Mouse (Mus musculus): ENCODE results near the gene Itpripl1. TPM values are rescaled to one million over a fixed set of nuclear protein-coding genes. Genes with fewer than 3 reads are reported as not detected.
"Not testable (repeated sequence)": the region's sequence is repeated elsewhere in the genome, so short reads cannot be mapped to it uniquely, and the experiment has no call there.

The Itpripl1 gene
- polyA plus RNA-seq, 1 experiment from 2014 or later = 11.0 TPM

DNA sequence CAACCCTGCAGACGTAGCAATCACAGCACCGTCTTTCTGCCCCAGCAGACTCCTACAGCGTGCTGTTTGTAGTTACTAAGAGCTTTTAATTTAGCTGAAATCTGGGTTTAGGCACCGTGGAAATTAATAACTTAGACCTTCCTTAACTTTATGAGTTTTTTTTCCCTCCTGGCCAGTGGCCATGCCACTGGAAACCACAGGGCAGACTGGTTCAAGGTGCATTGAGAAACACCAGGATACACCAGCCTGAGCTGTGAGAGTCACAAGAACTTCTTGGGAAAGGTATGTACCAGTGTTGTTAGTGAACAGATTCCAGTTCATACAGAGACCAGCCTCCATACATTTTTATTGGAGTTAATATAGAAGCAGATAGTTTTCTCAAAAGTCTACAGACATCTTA is 4.8 kb downstream of the Itpripl1 start:
- no peak for ATAC-seq (ENCODE audit: low FRiP score, low read depth)
- Histone ChIP-seq H3K36me3 (no peaks in the 10 kb centered on the region; the same call in 1 of the 2 replicates), H3K9ac (no peak overlapping the region), H3K4me3 (no peak overlapping the region), H3K9me3 (no peaks in the 10 kb centered on the region), H3K27ac (replicated peaks) (no peak overlapping the region), H3K27me3 (no peaks in the 10 kb centered on the region), H3K4me1 (replicated peaks) (peaks cover 20% of the 10 kb centered on the region), H3K4me2 (no peak overlapping the region)
- WGBS = 90% methylated on average over 4 of the region's 4 CpGs

DNA sequence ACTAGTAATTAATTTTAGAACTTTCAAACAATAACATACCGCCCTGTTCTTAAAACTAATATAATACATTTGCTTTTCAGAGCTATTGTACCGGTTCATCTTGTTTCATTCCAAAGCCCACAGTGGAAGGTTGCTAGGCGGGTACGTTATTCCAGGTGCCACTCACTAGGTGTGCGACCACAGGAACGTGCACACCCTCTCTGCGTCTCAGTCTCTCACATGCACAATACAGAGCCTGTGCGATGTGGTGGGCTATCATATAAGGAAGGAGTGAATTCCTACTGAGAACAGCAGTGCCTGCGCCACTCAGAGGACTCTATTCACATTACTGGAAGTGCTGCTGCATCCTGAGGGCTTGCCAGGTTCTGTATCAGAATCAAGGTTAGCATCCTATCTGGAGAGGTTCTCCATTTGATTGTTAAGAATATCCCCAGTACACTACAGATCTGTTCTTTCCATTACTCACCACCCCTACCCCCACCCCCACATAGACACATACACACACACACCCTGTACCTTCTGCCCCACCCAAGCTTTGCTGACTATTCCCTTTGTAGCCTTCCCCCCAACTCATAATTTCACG is 5.3 kb downstream of the Itpripl1 start:
- H3K4me3 ChIP-seq = no peak overlapping the region
- no peaks in the 10 kb centered on the region for H3K27me3 ChIP-seq
- H3K4me2 ChIP-seq = no peak overlapping the region
- H3K9ac ChIP-seq = no peak overlapping the region
- no peaks in the 10 kb centered on the region; the same call in 1 of the 2 replicates for H3K36me3 ChIP-seq
- 84% methylated on average over 10 of the region's 10 CpGs for WGBS
- ATAC-seq (ENCODE audit: low FRiP score, low read depth) = no peak
- peaks cover 22% of the 10 kb centered on the region for H3K4me1 ChIP-seq (replicated peaks)
- no peak overlapping the region; the same call in 1 of the 2 replicates for H3K27ac ChIP-seq (replicated peaks)
- H3K9me3 ChIP-seq = no peaks in the 10 kb centered on the region

DNA sequence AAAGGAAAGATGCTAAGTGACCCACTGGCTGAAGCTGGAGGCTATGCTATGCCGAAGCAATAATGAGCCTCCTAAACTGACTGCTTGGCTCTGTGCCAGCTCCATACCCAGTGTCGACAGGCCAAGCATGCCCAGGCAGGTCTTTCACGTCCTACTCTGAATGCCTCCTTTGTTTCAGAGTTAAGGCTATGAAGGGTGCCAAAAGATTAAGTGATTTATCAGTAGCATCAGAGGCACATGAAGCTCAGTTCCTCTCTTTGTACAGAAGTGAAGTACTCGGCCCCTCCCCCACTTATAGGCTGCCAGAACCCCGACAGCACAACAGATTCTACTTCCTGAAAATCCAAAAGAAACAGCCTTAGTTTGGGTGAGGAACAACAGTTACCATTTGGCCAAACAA is 6.3 kb downstream of the Itpripl1 start:
- peak; percentile 37; the same call in 1 of the 2 replicates for ATAC-seq (ENCODE audit: low FRiP score, low read depth)
- Histone ChIP-seq H3K4me1 (replicated peaks) (peaks cover 20% of the 10 kb centered on the region), H3K4me3 (no peak overlapping the region), H3K9me3 (no peaks in the 10 kb centered on the region), H3K27me3 (no peaks in the 10 kb centered on the region), H3K4me2 (no peak overlapping the region), H3K27ac (replicated peaks) (peak overlapping the region; percentile 35; the same call in 1 of the 2 replicates), H3K36me3 (no peaks in the 10 kb centered on the region; the same call in 1 of the 2 replicates), H3K9ac (no peak overlapping the region)
- WGBS = 15% methylated on average over 5 of the region's 5 CpGs

DNA sequence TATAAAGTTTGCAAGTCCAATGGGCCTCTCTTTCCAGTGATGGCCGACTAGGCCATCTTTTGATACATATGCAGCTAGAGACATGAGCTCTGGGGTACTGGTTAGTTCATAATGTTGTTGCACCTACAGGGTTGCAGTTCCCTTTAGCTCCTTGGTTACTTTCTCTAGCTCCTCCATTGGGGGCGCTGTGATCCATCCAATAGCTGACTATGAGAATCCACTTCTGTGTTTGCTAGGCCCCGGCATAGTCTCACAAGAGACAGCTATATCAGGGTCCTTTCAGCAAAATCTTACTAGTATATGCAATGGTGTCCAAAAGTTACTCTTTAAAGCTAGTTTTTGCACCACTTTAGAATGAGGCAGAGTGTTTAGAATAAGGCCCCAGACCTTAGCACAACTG is 8.0 kb downstream of the Itpripl1 start:
- H3K27me3 ChIP-seq; H3K27ac ChIP-seq (replicated peaks); H3K9ac ChIP-seq; H3K36me3 ChIP-seq; H3K4me2 ChIP-seq; ATAC-seq (ENCODE audit: low FRiP score, low read depth); H3K4me3 ChIP-seq; H3K9me3 ChIP-seq: not testable (repeated sequence)
- 37% methylated on average over 3 of the region's 3 CpGs for WGBS
- H3K4me1 ChIP-seq (replicated peaks) = peaks cover 21% of the 10 kb centered on the region

DNA sequence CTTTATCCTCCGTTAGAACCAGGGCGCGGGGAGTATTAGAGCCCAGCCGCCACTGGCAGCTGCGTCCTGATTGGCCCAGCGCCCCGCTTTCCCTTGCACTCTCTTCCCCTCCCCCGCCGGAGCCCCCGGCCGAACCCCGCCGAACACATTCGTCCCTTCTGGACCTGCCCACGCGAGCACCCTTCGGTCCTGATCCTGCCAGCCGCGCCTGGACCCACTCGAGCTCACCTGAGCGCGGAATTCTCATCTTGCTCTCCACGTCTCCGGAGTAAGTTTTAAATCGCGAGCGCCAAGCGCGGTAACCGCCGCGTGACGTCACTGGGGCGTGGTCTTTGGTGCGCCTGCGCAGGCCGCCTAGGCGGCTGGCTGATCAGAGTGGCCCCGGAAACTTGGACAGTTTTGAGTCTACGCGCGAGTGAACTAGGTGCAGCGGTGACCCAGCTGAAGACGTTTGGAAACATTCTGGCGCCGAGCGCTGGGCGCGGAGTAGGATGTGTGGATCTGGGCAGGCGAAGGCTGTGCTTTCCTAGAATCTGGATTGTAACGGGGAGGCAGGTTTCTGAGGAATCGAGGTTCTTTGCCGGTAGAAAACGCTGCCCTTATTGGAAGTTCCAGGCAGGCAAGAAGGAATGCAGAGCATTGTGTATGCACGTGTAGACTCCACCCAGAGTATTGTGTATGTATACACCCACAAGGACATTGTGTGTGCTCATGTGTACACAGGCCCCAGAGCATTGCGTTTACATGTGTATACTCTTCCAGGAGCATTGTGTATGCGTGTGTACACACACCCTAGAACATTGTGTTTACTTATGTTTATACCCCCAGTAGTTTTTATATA is 9.4 kb downstream of the Itpripl1 start, which contains the start of gene Ncaph:
Ncaph (minus strand) TSS at position 334 of the 841 bp plus-strand sequence.
- H3K9ac ChIP-seq = peak within 1 kb of the TSS; percentile 71
- ATAC-seq (ENCODE audit: low FRiP score, low read depth) = peak; percentile 93
- no peaks in the 10 kb centered on the region for H3K27me3 ChIP-seq
- H3K4me2 ChIP-seq = peak within 1 kb of the TSS; percentile 79
- 1% methylated on average over 57 of the region's 57 CpGs for WGBS
- H3K4me1 ChIP-seq (replicated peaks) = peaks cover 21% of the 10 kb centered on the region
- H3K36me3 ChIP-seq = no peaks in the 10 kb centered on the region
- peak within 1 kb of the TSS; percentile 86 for H3K27ac ChIP-seq (replicated peaks)
- H3K9me3 ChIP-seq = no peaks in the 10 kb centered on the region
- H3K4me3 ChIP-seq = peak within 1 kb of the TSS; percentile 88

DNA sequence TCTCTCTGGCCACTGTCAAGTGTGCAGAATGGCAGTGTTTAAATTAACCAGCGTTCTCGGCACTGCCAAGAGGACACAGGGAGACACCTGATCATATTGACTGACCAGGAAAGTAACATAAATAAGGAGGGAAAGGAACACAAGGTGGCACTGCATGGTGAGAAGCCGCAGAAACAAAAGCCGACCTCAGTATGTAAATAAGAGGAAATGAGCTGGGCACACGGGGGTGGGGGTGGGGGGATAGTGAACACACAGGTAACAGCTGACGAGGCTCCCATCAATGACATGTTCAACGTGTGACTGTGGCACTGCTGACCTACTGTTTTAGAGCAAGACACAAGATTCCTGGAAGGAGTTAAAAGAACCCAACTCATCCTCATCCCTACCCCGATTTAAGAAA is 11.9 kb downstream of the Itpripl1 start:
- no peak overlapping the region for H3K27ac ChIP-seq (replicated peaks)
- no peaks in the 10 kb centered on the region for H3K36me3 ChIP-seq
- no peaks in the 10 kb centered on the region for H3K9me3 ChIP-seq
- no peak overlapping the region for H3K4me3 ChIP-seq
- H3K4me1 ChIP-seq (replicated peaks) = peaks cover 21% of the 10 kb centered on the region
- no peak for ATAC-seq (ENCODE audit: low FRiP score, low read depth)
- H3K9ac ChIP-seq = no peak overlapping the region
- no peaks in the 10 kb centered on the region for H3K27me3 ChIP-seq
- WGBS = 82% methylated on average over 8 of the region's 8 CpGs
- no peak overlapping the region for H3K4me2 ChIP-seq

DNA sequence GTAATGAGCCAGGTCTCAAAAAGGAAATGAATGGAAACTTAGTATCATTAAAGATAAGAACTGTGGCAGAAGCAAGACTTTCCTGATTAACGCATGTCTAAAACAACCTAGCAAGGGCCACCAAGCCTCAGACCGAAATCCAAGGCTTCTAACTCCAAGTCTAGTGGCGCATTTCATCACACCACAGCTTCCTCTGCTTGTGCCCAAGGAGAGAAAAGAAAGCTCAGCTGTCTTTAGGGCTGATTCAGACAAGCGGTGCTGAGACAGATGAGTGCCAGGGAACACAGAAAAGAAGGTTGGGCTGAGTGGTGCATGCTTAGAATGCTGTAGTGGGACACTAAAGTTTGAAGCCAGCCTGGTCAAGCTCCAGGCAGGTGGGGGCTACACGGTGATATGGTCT is 14.3 kb downstream of the Itpripl1 start:
- Histone ChIP-seq H3K9ac (no peak overlapping the region), H3K9me3 (no peaks in the 10 kb centered on the region), H3K4me3 (no peak overlapping the region), H3K4me2 (no peak overlapping the region), H3K27me3 (no peaks in the 10 kb centered on the region), H3K36me3 (peaks cover 5% of the 10 kb centered on the region; the same call in 1 of the 2 replicates), H3K4me1 (replicated peaks) (peaks cover 13% of the 10 kb centered on the region), H3K27ac (replicated peaks) (no peak overlapping the region)
- 88% methylated on average over 5 of the region's 5 CpGs for WGBS
- no peak for ATAC-seq (ENCODE audit: low FRiP score, low read depth)

DNA sequence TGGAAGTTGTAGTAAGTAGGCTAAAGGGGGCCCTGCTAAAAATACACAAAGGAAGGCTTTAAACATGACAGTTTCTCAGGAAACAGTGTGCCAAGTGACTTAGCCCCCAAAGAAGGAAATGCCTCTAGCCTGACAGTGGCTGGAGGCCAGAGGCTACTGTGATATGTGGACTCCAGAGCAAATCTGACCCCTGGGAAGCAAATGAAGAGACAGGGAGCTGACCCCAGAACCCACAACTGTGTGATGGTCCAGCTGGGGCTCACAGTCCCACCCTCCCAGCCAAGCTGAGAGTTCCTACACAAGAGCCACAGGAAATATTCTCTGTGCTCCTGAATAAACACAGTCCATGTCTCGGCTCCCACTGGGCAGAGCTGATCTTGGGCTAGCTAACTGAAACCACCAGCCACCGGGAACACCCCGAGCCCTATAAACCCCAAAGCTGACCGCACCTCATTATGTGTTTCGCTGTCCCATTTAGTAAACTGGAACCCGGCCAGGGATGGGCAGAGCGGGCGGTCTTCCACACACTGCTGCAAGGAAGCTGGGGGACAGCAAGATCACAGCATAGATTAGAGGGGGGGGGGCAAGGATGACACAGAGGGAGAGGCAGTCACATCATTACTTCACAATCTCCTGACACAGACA is 21.5 kb downstream of the Itpripl1 start:
- Histone ChIP-seq H3K27ac (replicated peaks) (no peak overlapping the region; the same call in 1 of the 2 replicates), H3K9me3 (no peaks in the 10 kb centered on the region), H3K27me3 (no peaks in the 10 kb centered on the region), H3K36me3 (peaks cover 5% of the 10 kb centered on the region; the same call in 1 of the 2 replicates), H3K4me1 (replicated peaks) (no peaks in the 10 kb centered on the region), H3K4me2 (no peak overlapping the region), H3K4me3 (no peak overlapping the region), H3K9ac (no peak overlapping the region)
- no peak for ATAC-seq (ENCODE audit: low FRiP score, low read depth)
- 78% methylated on average over 8 of the region's 8 CpGs for WGBS

DNA sequence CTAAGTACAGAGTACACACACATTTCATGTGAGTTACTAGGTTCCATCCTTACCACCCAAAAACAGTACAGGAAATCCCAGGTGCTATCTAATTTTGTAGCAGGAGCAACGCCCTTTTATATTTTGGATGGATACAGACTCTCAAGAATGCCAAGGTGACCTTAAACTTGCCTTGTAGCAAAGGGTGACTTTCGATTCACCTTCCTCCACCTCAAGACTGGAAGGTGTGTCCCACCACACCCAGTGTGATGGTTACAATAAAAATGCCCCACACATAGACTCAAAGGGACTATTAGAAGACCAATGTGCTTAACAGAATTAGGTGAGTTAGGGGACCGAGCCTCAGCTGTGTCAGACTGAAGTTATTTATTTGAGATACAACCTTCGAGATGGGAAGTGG is 34.3 kb downstream of the Itpripl1 start:
- WGBS = over 99% methylated on average over 4 of the region's 4 CpGs
- no peak overlapping the region for H3K9ac ChIP-seq
- no peak for ATAC-seq (ENCODE audit: low FRiP score, low read depth)

DNA sequence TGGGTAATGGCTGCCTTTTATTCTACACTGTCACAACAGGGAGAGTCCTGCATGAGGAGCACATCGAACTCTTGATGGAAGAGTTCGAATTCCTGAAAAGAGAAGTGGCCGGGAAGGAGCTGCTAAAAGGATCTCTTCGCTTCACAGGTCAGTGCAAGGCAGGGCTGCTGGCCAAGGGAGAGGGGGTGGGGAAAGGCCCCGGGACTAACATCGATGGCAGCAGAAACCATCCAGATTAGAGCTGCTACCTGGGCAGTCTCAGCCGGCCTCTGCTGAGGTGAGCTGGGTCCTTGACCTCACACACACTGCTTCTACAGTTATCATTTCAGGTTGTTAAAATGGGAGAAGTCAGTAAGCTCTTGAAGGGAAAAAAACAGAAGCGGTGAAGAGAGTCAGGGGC is 51.2 kb downstream of the Itpripl1 start:
- H3K27me3 ChIP-seq = no peaks in the 10 kb centered on the region
- ATAC-seq (ENCODE audit: low FRiP score, low read depth) = no peak
- no peak overlapping the region for H3K9ac ChIP-seq
- H3K36me3 ChIP-seq = no peaks in the 10 kb centered on the region
- 73% methylated on average over 8 of the region's 8 CpGs for WGBS
- H3K4me3 ChIP-seq = no peak overlapping the region
- H3K4me2 ChIP-seq = no peak overlapping the region
- no peaks in the 10 kb centered on the region for H3K4me1 ChIP-seq (replicated peaks)
- H3K9me3 ChIP-seq = no peaks in the 10 kb centered on the region
- H3K27ac ChIP-seq (replicated peaks) = no peak overlapping the region

More for the DNA sequence above, 34.3 kb downstream of the Itpripl1 start:
- H3K4me1 ChIP-seq (replicated peaks) = no peaks in the 10 kb centered on the region
- no peak overlapping the region for H3K27ac ChIP-seq (replicated peaks)
- no peak overlapping the region for H3K4me2 ChIP-seq
- H3K36me3 ChIP-seq = no peaks in the 10 kb centered on the region; the same call in 1 of the 2 replicates
- no peak overlapping the region for H3K4me3 ChIP-seq
- no peaks in the 10 kb centered on the region for H3K9me3 ChIP-seq
- no peaks in the 10 kb centered on the region for H3K27me3 ChIP-seq

DNA sequence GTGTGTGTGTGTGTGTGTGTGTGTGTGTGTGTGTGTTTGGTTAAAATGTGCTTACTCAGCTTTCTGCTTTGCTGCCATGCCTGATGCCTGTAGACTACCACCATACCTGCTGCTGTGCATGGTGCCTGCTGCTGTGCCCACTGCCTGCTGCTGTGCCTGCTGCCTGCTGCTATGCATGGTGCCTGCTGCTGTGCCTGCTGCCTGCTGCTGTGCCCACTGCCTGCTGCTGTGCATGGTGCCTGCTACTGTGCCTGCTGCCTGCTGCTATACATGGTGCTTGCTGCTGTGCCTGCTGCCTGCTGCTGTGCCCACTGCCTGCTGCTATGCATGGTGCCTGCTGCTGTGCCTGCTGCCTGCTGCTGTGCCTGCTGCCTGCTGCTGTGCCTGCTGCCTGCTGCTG is 53.1 kb downstream of the Itpripl1 start:
- not testable (repeated sequence) for H3K4me1 ChIP-seq (replicated peaks); H3K27ac ChIP-seq (replicated peaks); H3K4me3 ChIP-seq; H3K4me2 ChIP-seq; H3K9ac ChIP-seq; ATAC-seq (ENCODE audit: low FRiP score, low read depth); H3K9me3 ChIP-seq; H3K36me3 ChIP-seq; H3K27me3 ChIP-seq

All from hindbrain, embryonic 15.5 days (tissue).